Mouse (Mus musculus): ENCODE measurements around the gene Ccdc6.
A peak's percentile ranks its signal among the peaks of the same experiment; 100 is the strongest.

Gene Ccdc6

DNA sequence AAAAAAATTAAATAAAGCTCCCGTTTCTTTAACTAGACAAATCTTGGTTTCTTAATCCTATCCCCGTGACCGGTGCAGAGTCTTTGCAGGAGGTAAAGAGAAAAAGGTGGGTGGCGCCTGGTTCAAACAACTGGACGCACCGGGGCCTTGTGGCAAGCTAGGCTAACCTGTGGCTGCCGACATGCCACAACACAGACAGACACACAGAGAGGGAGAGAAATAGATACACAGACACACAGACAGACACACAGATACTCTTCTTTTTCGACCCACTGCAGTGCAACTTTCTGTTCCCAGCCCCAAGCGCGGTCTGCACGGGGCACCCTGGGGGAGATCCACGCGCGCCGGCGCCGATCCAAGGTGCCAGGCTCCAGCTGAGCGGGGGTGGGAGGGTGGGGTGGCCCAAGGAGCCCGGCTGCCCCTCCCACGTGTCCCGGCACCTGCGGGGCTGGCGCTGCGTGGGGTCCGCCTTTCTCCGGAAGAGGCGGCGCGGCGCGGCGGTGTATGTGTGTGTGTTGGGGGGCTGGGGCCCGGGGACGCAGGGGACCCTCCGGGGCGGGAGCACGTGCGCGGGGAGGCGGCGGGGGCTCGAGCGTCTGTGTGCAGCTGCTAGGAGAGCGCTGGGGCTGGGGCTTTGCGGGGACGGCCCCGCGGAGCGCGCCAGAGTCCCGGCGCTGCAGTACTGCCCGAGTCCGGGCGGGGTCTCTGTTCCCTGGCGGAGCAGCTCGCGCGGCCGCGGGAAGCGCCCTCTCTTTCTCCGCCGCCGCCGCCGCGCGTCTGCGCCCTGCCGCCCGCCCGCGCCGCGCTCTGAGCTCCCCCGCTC lies at the start of gene Ccdc6:
Gene Ccdc6, plus strand, starts transcription at position 756 of the 823 bp plus-strand sequence.
- no peak for DNase-seq (ENCODE audit: low spot score)

DNA sequence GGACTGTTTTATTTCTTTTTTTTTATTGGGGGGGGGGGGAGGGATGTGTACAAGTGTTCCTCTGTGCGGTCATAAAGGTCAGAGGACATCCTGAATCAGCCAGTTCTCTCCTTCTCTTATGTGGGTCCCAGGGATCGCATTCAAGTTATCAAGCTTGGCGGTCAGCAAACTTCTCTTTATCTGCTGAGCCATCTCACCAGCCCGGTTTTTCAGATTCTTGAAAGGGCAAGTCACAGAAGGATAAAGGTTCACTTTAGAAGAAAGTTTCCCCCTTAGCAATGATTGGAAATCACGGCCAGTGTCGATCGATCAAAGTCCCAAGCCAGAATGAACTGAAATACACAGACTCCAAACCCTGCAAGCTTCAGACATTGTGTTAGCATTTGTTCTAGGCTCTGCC lies 47.1 kb upstream of the Ccdc6 start:
- no peak for DNase-seq (ENCODE audit: low spot score)

DNA sequence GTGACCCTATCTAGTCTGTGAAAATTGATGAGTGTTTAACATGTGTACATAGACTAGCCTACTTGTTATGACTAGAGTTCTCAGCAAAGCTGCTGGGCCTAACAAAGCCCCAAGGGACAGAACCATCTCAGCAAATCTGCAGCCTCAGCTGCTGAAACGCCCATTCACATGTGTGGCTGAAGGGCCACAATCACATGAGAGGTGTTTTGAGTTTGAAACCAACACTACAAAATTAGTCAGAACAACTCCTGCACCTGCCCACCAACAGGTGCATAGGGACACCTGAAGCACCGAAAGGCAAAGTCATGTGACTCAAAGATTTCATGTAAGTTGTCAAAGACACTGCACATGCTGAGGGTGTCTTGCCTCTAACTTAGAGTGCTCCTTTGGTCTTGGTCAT lies 41.6 kb upstream of the Ccdc6 start:
- no peak for DNase-seq (ENCODE audit: low spot score)

DNA sequence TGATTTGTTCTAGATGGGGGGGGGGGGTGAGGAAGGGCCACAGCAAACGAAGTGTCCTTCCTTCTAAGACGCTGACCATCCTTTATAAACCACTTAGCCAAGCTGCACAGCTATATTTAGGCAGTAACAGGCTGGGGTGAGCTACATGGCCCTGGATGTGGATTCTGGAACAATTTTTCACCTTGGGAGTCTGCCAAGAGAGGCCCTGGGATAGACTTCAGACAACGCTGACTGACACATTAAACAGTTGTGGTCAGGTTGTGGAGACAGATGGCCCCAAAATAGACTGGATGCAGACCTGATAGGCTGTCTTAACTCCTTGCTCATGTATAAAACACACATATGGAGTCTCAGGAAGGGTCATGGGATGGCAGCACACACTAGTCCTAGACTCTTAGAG lies 39.9 kb upstream of the Ccdc6 start:
- DNase-seq (ENCODE audit: low spot score): no peak

DNA sequence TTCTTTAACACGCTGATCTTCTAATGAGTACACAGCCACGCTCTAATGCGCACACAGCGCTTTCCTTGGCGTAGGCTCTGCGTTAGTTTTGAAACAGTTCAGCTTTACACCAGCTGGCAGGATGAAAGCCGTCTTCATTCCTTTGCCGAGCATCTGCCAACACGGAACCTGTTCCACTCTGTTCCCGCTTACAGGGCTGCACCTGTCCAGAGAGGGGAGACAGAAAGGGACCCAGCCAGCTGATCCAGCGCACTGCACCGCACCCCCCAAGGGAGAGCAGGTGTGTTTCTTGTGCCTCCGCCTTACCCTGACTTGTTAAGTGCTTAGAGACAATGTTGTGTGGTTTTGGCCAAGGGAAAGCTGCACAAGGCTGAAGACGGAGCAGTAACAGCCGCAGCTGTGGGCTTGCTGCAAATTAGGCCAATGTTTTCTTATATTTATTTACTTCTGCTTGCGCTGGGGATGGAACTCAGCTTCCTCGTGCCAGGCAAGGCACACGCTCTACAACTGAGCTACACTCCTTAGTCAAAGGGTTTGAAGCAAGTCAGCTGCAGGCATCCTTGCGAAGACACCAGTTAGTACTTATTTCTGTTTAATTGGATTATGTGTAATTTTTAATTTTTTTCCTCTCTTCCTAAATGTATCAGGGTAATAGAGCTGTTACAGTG lies 36.8 kb upstream of the Ccdc6 start:
- DNase-seq (ENCODE audit: low spot score): peak; percentile 31

DNA sequence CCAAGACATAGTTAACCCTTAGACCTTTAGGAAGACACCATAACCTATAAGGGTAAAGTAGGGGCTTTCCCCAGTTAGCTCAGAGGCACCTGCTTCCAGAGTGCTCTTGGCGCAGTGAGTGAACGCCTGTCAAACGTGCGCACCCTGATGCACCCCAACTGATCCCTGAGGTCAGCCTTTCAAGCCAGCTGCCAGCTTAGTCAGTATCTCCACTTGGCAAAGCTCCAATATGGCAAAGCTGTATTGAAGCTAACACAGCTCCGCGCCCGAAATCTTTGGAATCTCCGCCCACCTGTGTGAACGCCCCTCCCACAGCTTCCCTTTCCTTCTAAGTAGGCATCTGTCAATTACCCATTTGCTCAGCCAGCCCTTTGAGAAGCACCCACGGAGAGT lies 36.2 kb upstream of the Ccdc6 start:
- DNase-seq (ENCODE audit: low spot score): no peak

DNA sequence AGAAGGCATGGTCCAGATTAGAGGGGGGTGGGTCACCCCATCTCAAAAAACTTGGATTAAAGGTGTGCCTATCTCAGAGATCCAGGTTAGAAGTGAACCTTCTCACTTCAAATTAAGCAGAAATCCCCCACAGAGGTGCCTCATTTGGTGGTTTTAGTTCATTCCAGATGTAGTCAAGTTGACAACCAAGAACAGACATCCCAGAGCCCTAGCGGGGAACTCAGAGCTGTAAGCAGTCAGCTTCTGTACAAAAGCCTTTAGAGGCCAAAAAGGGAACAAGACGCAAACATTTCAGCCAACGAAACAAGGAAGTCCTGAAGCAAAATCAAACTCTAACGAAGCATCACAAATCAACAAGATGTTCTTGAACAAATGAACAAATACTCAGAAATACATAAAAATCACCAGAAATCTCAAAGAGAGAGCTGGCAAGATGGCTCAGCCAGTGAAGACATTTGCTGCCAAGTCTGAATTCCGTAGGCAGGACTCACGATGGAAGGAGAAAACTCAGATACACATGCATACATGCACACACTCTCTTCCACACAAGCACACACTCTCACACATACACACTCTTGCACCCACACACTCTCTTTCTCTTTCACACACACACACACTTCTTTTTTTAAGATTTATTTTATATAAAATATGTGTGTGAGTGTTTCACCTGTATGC lies 32.9 kb upstream of the Ccdc6 start:
- no peak for DNase-seq (ENCODE audit: low spot score)

DNA sequence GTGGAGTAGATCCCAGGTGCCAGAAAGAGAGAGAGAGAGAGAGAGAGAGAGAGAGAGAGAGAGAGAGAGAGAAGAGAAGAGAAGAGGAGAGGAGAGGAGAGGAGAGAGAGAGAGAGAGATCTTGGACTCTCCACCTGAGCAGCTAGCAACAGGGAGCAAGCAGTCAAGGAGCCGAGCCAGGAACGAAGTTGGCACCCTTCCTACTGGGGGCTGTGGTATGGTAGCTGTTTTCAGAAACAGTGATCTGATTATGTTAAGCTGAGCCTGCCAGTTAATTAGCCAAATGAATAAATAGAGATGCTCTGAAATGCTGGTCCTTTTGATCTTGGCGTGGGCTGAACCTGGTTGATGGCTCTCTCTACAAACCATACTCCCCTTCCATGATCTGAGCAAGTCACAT lies 31.7 kb upstream of the Ccdc6 start:
- DNase-seq (ENCODE audit: low spot score): no peak

DNA sequence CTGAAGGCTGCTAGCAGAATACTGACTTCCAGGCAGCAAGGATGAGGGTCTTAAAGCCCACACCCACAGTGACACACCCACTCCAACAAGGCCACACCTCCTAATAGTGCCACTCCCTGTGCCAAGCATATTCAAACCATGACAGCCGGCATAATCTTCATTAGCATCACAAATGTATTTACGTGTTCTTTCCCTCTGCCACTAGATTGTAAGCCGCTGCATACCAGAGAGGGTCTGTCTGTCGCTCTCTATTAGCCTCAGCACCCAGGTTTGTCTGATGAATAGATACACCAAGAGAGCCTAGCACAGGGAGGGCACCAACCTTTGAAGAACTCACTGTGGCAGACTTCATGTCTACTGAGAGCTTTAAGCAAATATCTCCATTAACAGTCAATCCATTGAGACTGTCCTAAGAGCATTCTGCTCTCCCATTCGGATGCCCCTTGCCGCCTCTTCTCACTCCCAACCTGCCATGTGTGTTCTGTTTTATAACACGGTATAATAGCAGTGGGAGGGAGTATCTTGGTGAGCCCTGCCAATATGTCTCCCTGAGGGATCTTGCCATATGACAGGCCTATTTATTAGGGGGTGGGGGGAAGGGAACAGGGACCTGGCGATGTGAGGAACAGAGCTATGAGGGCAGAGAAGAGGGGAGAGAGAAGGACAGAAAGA lies 30.3 kb upstream of the Ccdc6 start:
- no peak for DNase-seq (ENCODE audit: low spot score)

DNA sequence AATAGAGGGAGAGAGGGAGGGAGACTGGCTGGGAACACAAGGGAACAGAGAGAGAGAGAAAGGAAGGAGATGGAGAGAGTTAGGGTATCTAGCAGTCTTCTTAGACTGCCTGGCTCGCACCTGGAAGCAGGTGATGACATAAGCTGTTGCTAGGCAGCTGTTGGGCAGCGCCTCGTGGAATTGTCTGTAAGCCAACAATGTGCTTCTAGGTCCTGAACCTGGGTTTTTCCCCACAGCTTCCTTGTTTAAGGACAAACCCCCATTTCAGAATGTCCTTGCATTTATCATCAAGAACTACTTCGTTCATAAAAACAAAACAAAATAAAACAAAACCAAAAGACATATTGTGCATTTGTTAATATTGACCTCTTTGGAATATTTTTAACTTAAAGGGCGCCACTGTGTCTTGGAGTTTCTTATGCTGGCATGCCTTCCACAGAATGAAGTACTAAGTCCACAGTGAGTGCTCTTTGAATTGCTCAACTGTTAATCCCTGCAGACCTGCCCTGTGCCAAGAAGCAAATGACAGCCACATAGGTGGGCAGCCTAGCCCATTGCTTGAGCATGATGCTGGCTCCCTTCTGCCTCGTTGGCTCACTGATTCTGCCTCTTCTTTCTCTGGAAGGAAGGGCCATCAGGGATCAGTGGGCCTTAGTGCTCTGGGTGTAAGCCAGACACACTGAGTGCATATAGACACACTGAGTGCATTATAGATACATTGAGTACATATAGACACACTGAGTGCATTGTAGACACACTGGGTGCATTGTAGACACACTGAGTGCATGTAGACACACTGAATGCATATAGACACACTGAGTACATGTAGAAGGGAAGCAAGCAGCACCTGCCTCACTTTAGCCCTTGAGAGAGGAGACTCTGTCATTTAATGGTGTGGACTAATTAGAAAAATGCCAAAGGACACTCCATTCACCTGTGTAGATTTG lies 29.5 kb upstream of the Ccdc6 start:
- DNase-seq (ENCODE audit: low spot score): no peak

DNA sequence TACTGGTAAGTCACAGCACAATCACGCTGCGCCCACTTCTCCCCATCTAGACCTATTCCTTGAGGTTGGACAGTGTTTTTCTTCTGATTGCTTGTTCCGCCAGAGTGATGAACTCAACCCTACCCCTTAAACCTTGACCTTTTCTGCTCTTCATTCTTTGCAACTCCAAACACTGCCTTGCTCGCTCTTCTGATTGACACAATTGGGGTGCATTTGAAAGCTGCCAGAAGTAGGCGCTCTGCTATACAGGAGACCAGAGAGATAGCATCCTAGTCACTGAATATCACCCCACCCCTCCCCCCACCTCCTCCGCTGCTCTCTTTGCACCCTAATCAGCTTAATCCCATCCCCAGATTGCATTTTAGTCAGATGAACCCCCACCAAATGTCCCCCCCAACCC lies 27.6 kb upstream of the Ccdc6 start:
- DNase-seq (ENCODE audit: low spot score): no peak

DNA sequence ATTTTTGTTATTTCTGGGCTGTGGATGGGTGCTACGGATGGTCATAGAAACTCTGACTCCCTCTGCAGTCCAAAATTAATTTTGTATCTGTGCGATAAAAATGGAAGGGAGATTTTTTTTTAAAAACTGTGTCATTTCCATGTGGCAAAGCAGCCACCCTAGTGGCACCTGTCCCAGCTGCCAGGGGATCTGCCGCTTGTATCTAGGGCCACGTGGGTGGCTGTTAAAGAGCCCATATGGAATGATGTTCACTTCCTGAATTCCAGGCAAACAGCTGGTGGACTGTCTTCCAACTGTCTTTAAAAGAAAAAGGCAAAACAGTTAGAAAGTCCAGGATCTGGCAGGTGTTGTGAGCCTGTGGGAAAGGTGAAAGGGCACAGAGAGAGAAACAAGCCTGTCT lies 25.6 kb upstream of the Ccdc6 start:
- DNase-seq (ENCODE audit: low spot score): no peak

DNA sequence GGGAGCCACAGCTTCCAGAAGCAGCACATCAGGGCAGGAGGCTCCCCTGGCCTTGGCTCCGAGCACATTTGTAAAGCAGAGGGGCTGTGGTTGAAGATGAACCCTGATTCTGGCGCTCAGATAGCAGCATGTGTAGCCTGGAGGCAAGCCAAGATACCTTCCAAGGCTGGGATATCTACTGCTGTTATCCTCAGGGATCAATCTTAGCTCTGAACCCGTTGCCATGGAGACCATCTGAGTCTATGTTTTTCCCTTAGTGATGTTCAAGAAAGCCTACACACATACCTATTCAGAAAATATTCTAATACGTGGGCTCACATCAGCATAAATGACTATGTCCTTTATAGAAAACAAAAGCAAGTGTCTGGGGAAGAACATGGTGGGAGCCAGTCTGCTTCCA lies 19.5 kb upstream of the Ccdc6 start:
- no peak for DNase-seq (ENCODE audit: low spot score)

DNA sequence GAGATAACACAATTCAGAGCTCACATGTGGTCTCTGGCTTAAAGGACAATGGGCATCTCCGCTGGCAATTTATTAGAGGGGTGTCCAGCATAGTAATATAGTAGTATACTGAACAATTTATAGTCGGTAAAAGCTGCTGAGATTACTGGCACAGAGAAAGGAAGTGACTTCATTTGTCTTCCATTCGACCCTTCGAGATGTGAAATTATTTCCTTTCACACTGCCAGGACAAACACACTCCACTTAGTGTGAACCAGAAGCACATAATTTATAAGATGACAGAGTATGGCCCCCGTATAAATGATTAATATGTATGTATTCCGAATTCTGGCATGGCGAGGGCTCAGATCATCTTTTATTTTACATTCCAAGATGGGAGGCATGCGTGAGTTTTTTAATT lies 16.0 kb upstream of the Ccdc6 start:
- no peak for DNase-seq (ENCODE audit: low spot score)

DNA sequence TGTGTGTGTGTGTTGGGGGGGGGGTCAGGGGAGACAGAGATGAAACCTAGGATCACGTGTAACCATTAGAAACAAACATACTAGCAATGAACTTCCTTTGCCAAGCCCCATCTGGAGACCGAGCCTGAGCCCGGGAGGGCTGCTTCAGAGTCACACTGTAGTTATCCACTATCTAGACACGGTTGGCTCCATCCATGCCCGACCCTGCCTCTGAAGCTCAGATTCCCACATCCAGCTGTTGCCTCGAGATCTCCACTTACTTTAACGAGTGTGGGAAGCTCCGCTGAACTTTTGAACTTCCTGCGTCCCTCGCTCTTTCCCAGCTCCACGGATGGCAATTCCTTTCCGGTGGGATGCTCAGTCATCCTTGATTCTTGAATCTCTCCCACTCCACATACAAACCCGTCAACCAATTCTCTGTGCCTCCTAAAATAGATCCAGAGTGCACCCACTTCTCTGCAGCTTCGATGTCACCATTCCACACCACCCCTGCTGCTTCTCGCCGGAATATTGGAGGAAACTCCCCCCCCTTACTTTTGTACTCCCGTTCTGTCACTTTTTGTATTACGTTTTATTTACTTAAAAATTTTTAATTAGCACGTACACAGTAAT lies 15.3 kb upstream of the Ccdc6 start:
- no peak for DNase-seq (ENCODE audit: low spot score)

DNA sequence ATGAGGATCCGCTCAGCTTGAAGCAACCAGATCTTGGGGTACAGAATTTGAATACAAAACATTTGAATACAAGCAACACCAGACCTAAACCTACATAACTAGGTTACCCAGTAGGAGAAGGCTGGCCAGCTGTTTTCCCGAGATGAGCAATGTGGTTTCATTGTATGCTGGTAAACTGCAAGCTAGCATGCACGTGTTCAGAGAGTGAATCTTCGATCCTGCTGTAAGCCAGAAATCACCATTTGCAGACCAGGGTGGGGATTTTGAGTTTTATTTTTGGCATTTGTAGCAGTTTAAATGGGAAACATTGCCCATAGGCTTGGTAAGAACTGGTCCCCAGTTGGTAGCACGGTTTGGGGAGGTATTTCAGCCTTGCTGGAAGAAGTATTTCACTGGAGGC lies 13.7 kb upstream of the Ccdc6 start:
- DNase-seq (ENCODE audit: low spot score): no peak

DNA sequence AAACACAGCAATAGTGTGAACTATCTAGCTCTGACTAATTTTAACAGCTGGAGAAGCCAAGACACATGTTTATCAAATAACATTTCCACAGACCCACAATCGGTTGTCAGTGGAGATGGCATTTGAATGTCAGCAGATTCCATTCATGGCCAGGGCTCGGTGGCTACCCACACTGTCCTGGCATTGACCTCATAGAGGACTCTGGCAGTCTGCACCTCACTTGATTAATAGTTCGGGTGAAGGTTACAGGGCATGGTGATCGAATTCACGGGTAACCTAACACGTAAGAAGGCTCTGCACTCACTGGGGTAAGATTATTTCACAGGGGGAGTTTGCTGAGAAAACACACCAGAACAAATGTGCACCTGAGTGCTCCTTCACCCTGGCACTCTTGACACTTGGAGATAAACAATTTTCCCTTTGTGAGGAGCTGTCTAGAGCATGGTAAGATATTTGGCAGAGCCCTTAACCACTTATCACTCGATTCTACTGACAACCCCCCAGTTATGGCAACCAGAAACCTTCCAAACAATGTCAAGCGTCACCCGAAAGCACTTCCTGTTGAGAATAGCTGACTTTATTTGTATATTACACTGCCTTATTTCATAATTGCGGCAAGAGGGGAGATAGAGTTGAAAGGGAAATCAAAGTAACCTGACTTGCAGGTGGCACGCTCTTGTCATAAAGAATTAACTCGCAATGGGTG lies 11.5 kb upstream of the Ccdc6 start:
- DNase-seq (ENCODE audit: low spot score): no peak

DNA sequence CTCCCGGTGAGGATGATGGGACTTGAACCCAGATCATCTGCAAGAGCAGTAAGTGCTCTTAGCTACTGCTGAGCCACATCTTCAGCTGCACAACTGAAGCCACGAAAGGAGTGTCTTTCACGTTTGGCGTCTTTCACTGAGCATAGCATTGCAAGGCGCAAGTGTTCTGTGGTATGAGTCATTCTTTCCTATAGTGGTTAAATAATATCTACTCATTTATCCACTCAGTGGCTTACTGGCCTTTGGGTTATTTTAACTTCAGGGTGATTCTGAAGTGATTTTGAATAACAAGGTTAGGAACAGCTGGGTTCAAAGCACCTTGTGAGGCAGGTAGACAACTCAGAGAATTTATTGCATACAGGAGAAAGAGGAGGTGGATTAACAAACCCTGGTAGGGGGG lies 8.1 kb upstream of the Ccdc6 start:
- DNase-seq (ENCODE audit: low spot score): no peak

DNA sequence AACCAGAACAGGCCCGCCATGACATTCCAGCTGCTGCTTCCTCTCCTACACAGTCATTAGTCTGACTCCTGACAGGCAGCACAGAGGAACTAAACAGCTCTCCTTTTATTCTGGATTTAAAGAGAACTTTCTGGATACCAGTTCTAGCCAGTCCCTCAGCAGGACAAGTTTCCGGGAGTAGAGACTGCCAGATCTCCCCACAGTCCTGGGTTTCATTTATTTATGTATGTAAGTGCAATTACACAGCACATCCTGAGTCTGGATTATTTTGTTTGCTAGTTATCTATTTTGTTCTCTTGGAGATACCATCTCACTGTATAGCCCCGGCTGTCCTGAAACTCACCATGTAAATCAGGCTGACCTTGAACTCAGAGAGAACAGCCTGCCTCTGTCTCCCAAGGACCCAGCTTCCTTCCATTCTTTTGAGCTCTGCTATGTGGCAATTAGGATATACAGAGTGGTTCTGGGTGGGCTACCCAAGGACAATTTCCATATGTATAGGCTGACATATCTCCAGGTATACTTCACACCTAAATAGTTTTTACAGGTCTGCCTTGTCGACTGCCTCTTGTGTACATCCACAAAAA lies 5.0 kb upstream of the Ccdc6 start:
- DNase-seq (ENCODE audit: low spot score): no peak

DNA sequence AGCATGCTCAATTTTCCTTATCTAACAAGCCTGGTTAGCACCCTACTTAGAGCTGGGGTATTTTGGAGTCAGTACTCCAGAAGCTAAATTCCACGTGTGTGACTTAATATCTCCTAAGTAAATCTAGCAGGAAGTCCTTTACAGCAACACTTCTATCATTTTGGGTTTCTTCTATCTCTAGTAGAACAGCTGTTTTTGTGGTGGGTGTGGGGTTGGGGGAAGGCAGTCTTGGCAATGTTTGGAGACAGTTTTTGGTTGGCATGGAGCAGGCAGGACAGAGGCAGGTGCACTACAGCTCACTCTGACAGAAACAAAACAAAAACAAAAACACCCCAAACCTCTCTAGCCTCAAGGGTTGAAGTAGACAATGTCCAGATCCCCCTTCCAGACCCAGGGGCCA lies 3.1 kb upstream of the Ccdc6 start:
- DNase-seq (ENCODE audit: low spot score): no peak
